Mouse (Mus musculus): Measurements from ENCODE around the gene Morn3. TPM values are rescaled to one million over a fixed set of nuclear protein-coding genes. Genes with fewer than 3 reads are reported as not detected.
"Not testable (repeated sequence)": the region's sequence is repeated elsewhere in the genome, so short reads cannot be mapped to it uniquely, and the experiment has no call there.

Gene Morn3
- total RNA-seq, 2 experiments from 2014 or later: not detected

DNA sequence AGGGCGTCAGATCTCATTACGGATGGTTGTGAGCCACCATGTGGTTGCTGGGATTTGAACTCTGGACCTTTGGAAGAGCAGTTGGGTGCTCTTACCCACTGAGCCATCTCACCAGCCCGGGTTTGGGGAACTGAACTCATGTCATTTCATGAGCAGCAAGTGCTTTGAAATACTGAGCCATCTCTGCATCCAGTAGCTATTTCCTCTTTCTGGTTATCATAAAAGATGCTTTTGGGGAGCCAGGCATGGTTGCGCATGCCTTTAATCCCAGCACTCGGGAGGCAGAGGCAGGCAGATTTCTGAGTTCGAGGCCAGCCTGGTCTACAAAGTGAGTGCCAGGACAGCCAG is 14.6 kb upstream of the Morn3 start:
- DNase-seq: not testable (repeated sequence)
- intact Hi-C loops (cut with DNase I): loop anchor here (5.0 kb wide), 1 partner anchor 111 kb away; no protein-coding TSS in a partner anchor

DNA sequence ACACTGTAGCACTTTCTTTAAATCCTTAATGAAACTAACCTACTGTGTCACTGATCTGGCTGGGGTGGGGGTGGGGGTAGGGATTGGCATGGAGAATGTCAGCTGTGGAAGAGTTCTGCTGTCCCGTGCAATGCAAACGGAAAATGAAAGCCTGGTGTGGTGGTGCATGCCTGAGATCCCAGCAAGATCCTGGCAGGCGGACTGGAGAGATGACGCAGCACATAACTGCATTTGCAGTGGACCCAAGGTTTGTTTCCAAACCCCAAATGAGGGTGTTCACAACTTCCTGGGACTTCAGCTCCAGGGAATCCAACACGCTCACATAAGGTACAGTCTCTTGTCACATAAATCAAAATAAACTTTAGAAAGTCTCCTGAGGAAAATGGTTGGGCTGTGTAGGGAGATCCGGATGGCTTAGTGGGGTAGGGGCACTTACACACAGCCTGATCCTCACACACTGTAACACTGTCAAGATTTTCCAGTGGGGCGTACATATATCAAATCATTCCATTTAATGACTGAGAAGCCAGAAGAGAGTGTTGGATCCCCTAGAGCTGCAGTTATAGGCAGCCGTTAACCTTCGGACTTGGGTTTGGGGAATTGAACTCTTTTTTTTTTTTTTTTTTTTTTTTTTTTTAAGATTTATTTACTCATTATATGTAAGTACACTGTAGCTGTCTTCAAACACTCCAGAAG is 14.0 kb upstream of the Morn3 start:
- no peak for DNase-seq
- intact Hi-C loops (cut with DNase I): loop anchor here (5.0 kb wide), 1 partner anchor 111 kb away; no protein-coding TSS in a partner anchor

DNA sequence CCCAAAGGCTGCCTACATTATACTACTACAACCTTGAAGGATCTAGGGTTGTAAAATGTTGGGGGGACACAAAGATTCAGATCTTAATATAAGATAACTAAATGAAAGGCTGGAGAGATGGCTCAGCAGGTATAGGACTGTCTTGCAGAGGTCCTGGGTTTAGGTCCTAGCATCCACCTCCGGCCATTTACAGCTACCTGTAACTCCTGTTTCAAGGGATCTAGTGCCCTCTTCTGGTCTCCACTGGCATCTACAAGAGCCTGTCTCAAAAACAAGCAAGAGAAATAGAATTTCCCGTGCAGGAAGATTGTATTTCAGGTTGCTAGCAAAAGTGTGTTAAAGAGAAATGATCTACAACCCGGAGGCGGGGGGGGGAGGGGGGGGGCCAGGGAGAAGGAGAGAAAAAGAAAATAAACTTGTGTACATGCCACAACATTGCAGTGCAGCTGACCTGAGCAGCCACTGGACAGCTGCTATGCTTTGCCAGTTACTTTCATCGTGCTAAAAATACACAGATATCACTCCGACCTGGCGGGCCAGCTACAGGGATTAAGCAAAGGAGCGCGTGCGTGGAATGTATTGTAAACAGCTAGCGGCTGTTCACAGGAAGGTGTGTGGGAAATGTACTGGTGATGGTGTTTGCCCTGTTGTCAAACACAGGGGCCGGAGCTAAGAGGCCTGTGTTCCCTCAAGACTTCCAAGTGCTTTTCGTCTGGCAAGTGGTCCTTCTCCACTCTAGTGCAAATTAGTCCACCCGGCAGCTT is 13.1 kb upstream of the Morn3 start:
- intact Hi-C loops (cut with DNase I): loop anchor here (5.0 kb wide), 1 partner anchor 112 kb away; no protein-coding TSS in a partner anchor
- peak; percentile 39 for DNase-seq

- intact Hi-C loops (cut with DNase I): no loop called here
These were observed 11.7 kb upstream of the Morn3 start for GRCm38 (mm10) chr5:123058251-123059102.

DNA sequence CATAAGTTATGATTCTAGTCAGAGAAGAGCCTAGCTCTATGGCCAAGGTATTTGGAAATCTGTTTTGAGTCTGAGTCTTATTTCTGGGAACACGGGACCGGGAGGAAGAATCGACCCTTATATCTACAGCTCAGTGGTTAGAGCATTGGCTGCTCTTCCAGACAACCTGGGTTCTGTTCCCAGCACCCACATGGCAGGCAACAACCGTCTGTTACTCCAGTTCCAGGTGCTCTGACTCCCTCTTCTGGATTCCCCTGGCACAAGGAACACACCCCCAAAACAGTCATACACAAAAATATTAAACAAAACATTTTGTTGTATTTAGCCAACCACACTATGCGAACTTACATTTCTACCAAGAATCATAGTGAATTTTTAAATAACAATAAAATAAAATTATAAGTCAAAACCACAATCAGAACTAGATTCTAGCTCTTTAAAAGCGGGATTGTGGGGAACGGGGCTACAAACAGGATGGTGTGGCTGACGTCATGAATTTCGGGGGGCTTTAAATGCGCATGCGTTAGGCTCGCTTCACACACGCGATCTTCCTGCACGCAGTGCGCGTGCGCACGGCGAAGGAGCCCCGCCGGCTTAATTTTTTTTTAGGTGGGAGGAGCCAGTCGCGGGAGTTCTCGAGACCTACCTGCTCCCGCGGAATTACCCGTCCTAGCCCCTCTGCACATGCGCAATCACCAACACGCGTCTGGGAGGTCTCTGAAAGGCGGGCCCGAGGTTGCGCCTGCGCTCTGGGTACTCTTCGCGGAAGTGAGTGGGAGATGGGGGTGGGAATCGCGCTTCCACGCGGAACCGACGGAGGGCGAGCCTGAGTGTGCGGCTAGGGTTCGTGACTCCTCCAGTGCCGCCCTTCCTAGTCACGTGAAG is 10.8 kb upstream of the Morn3 start:
- intact Hi-C loops (cut with DNase I): no loop called here
- peak; percentile 100 for DNase-seq

More at GRCm38 (mm10) chr5:123058251-123059102, 11.7 kb upstream of the Morn3 start:
- DNase-seq: no peak

- intact Hi-C loops (cut with DNase I): no loop called here
- DNase-seq: no peak
These were observed 4.9 kb upstream of the Morn3 start for GRCm38 (mm10) chr5:123051736-123052135.

DNA sequence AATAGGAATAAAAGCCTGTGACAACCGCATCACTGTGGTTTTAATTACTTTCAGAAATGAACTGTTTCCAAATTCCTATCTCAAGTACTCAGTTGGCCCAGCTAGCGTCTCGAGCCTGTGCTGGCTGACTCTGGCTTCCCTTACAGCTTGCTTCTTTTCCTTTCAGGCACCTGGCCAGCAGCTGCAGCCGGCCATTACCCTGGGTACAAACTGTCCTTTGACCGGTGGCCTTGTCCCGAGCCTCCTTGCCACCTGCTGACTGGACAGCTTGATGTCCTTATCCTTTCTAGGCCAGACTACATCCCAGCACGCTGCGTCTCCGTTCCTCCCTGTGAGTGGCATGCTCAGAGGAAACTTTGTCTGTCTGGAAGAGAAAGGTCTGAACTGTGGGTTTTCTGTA is 4.1 kb upstream of the Morn3 start:
- intact Hi-C loops (cut with DNase I): no loop called here
- no peak for DNase-seq

- intact Hi-C loops (cut with DNase I): loop anchor here (10.0 kb wide), 1 partner anchor 74 kb away; no protein-coding TSS in a partner anchor
- DNase-seq: peak; percentile 26
These were observed 2.5 kb upstream of the Morn3 start for GRCm38 (mm10) chr5:123049271-123049670.

- intact Hi-C loops (cut with DNase I): loop anchor here (10.0 kb wide), 1 partner anchor 71 kb away; no protein-coding TSS in a partner anchor
- peak; percentile 66 for DNase-seq
These were observed 1.1 kb downstream of the Morn3 start for GRCm38 (mm10) chr5:123045561-123046295.

- peak; percentile 22 for DNase-seq
- intact Hi-C loops (cut with DNase I): loop anchor here (10.0 kb wide), 1 partner anchor 69 kb away; no protein-coding TSS in a partner anchor
These were observed 3.0 kb downstream of the Morn3 start for GRCm38 (mm10) chr5:123043856-123044255.

GRCm38 (mm10) chr5:123040796-123041195 is 6.0 kb downstream of the Morn3 start:
- intact Hi-C loops (cut with DNase I): loop anchor here (10.0 kb wide), 1 partner anchor 66 kb away; no protein-coding TSS in a partner anchor
- no peak for DNase-seq

DNA sequence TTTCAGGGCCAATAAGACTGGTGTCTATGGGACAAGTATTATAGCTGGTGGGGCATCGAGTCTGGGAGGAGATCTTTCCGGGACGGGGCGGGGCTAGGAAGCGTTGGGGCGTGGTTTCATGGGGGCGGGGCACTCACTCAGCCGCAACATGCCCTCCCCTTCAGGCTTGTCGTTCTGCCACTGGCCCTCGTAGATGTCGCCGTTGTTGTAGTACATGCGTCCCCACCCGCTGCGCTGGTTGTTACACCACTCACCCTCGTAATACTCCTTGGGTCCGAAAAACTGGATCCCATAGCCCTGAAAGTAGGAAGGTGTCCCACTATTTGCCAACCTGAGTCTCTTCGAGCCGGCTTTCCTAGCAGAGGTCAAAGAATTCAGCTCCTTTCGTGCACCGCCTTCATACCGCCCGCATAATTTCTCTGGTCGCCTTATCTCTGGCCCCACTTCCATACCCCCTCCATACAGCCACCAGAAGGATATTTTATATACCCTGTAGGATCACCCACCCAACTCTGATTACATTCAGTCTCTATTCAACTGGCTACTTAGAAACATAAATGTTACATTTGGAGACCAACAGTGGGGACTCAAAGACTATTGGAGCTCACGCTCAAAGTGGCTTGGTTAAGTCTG is 7.6 kb downstream of the Morn3 start:
- intact Hi-C loops (cut with DNase I): no loop called here
- peak; percentile 48 for DNase-seq

DNA sequence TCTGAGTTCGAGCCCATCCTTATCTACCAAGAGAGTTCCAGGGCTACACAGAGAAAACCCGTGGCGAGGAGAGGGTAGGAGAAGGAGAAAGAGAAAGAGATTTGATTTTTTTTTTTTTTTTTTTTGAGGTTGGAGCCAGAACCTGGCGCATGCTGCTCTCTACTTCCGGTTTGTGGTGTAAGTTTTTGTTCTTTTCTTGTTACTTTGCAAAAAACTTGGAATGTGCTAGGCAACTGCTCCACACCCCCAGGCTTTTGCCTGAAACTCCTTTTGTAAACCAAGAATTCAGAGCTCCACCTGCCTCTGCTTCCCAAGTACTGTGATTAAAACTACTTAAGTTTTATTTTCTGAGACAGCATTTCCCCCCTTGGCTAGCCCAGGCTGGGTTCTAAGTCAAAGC is 8.7 kb downstream of the Morn3 start:
- intact Hi-C loops (cut with DNase I): no loop called here
- no peak for DNase-seq

GRCm38 (mm10) chr5:123035564-123035963 is 11.3 kb downstream of the Morn3 start:
- intact Hi-C loops (cut with DNase I): no loop called here
- DNase-seq: no peak

GRCm38 (mm10) chr5:123035089-123035488 is 11.7 kb downstream of the Morn3 start:
- DNase-seq: no peak
- intact Hi-C loops (cut with DNase I): no loop called here

GRCm38 (mm10) chr5:123033646-123034160 is 13.1 kb downstream of the Morn3 start:
- intact Hi-C loops (cut with DNase I): no loop called here
- no peak for DNase-seq

DNA sequence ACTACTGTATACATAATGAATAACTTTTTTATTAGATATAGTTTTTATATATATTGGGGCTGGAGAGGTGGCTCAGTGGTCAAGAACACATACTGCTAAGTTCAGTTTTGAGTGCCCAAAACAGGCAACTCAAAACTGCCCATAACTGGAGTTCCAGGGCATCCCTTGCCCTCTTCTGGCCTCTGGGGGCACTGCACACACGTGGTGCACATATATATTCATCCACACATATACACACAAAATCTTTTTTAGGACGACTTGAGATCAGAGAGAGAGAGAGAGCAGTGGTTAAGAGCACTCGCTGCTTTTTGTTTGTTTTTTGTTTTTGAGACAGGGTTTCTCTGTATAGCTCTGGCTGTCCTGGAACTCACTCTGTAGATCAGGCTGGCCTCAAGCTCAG is 15.5 kb downstream of the Morn3 start:
- DNase-seq: no peak
- intact Hi-C loops (cut with DNase I): no loop called here

DNA sequence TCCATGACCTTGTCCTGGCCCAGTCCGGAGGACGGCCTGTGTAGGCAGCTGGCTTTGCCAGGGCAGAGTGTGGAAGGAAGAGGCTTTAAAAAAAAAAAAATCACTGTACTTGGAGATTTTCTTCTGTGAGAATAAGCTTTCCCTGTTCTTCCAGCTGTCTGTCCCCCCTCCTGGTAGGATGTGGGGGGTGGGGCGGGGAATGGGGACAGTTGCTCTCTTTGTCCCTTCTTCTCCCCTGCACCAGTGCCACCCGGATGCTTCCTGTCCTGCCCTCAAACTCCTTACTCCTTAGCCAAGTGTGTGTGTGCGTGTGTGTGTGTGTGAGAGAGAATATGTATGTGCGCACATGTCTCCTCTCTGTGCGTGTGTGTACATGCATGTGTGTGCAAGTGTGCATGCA is 17.1 kb downstream of the Morn3 start:
- intact Hi-C loops (cut with DNase I): no loop called here
- DNase-seq: no peak
